In genomic region chrX:57338371-57339211, GRCm38 (mm10) we compare ENCODE assay signal across 8 mouse cellular contexts. TPM values are rescaled to one million over a fixed set of nuclear protein-coding genes. Genes with fewer than 3 reads are reported as not detected.
DNase-seq lines count a peak whose midpoint lies in the region; ATAC-seq lines count a peak whose summit lies in the region.

TSS of gene Arhgef6 (minus strand) at chrX:57338729.

- H3K9me3 ChIP-seq in heart, embryonic 16.5 days (replicated peaks; ENCODE audit: control insufficient read depth, low read length) = no peaks in the 10 kb centered on the region
- H3K9me3 ChIP-seq in lung, embryonic 16.5 days (ENCODE audit: control insufficient read depth, low read length) = no peaks in the 10 kb centered on the region

- H3K4me2 ChIP-seq in heart, embryonic 16.5 days (ENCODE audit: low read depth, low read length) = peak within 1 kb of the TSS; percentile 41
- H3K4me2 ChIP-seq in lung, embryonic 16.5 days (ENCODE audit: low read depth, low read length) = peak within 1 kb of the TSS; percentile 29

- no peak within 1 kb of the TSS for H3K9ac ChIP-seq in heart, embryonic 16.5 days (ENCODE audit: low read length)
- no peak within 1 kb of the TSS for H3K9ac ChIP-seq in lung, embryonic 16.5 days (ENCODE audit: low read length)

- peak; percentile 72 for ATAC-seq in CD4-positive, CD25-positive, alpha-beta regulatory T cell, adult 4 months
- peak; percentile 53 for ATAC-seq in common myeloid progenitor, adult 5-6 weeks (replicated peaks; ENCODE audit: low read depth, poor library complexity, severe bottlenecking)
- ATAC-seq in heart, embryonic 16.5 days (replicated peaks; ENCODE audit: extremely low read depth, insufficient read depth, low FRiP score) = no peak
- peak; percentile 65 for ATAC-seq in lung, embryonic 16.5 days (ENCODE audit: low read depth)

- H3K27me3 ChIP-seq in heart, embryonic 16.5 days (ENCODE audit: control insufficient read depth, insufficient read depth, low read length) = no peaks in the 10 kb centered on the region
- no peaks in the 10 kb centered on the region for H3K27me3 ChIP-seq in lung, embryonic 16.5 days (ENCODE audit: control insufficient read depth, insufficient read depth, low read depth, low read length)

- H3K4me1 ChIP-seq in heart, embryonic 16.5 days (ENCODE audit: control insufficient read depth, insufficient read depth, low read length) = peaks cover 5% of the 10 kb centered on the region; the same call in 1 of the 2 replicates
- H3K4me1 ChIP-seq in lung, embryonic 16.5 days (replicated peaks; ENCODE audit: control insufficient read depth, insufficient read depth, low read length) = no peaks in the 10 kb centered on the region

- H3K4me3 ChIP-seq in heart, embryonic 16.5 days (ENCODE audit: low read length) = peak within 1 kb of the TSS; percentile 3; the same call in 1 of the 2 replicates
- peak within 1 kb of the TSS; percentile 6; the same call in 1 of the 2 replicates for H3K4me3 ChIP-seq in lung, embryonic 16.5 days (ENCODE audit: low read length)

- H3K36me3 ChIP-seq in heart, embryonic 16.5 days (ENCODE audit: control insufficient read depth, insufficient read depth) = no peaks in the 10 kb centered on the region
- no peaks in the 10 kb centered on the region for H3K36me3 ChIP-seq in lung, embryonic 16.5 days (ENCODE audit: control insufficient read depth, insufficient read depth, low read length)

- peak within 1 kb of the TSS; percentile 7; the same call in 1 of the 2 replicates for H3K27ac ChIP-seq in heart, embryonic 16.5 days (ENCODE audit: low read length)
- H3K27ac ChIP-seq in lung, embryonic 16.5 days (ENCODE audit: low read length) = peak within 1 kb of the TSS; percentile 17; the same call in 1 of the 2 replicates

- peak; percentile 11 for DNase-seq in kidney, adult 18-20 months
- no peak for DNase-seq in kidney, adult 11 months
- DNase-seq in thymus, postnatal 4 days = peak; percentile 49
- DNase-seq in cerebellum, adult 11 months = no peak

- 42% methylated on average over 18 of the region's 18 CpGs for WGBS in heart, embryonic 16.5 days
- 37% methylated on average over 18 of the region's 18 CpGs for WGBS in lung, embryonic 16.5 days

RNA-seq across cellular contexts. Expression of gene Arhgef6, which starts in this region (rescaled TPM):
- polyA plus RNA-seq in CD4-positive, CD25-positive, alpha-beta regulatory T cell, adult 4 months (2017; shearing (Covaris generic)) = 100 to 1,000 TPM in 1 of 2 experiments, 10 to 100 TPM in 1; 80.3 to 107 TPM
- total RNA-seq in common myeloid progenitor, adult 5-6 weeks (2017) = 96.4 and 110 TPM in 2 replicates
- 39.6 and 44.2 TPM in 2 replicates for polyA plus RNA-seq in heart, embryonic 16.5 days (2015; fragmentation: Nextera tagmentation; extraction: Ambion mirVana)
- polyA plus RNA-seq in lung, embryonic 16.5 days (2015; fragmentation: Nextera tagmentation; extraction: Ambion mirVana) = 22.9 and 26.4 TPM in 2 replicates

Comparison
In these comparisons a context has a peak if more than half of its experiments do, and no peak if none do; other contexts are left out.
1. DNase-seq: peak in kidney, adult 18-20 months (single experiment) and thymus, postnatal 4 days (single experiment); none in kidney, adult 11 months (single experiment) and cerebellum, adult 11 months (single experiment).